Mouse (Mus musculus) heart, adult 2 months (tissue): Measurements from ENCODE around the gene Mtx1.

Experiments used
- CTCF ChIP-seq: fragments of 200-600 bp; IDR thresholded peaks from 2 replicates; pipeline ENCODE4 v1.8.1; 2022; ENCODE audit warnings: antibody characterized with exemption, mild to moderate bottlenecking, moderate library complexity
- EP300 ChIP-seq: fragments of 200-500 bp; IDR thresholded peaks from 2 replicates; pipeline ENCODE4 v1.6.1; 2011; ENCODE audit warnings: low read depth, low read length, control low read depth; ENCODE audit not compliant: insufficient read depth
- POLR2A ChIP-seq: fragments of 200-500 bp; IDR thresholded peaks from 2 replicates; pipeline ENCODE4 v1.6.1; 2011; ENCODE audit warnings: mild to moderate bottlenecking, low read depth, low read length, control low read depth; ENCODE audit not compliant: insufficient read depth

- no peak for TF ChIP-seq POLR2A
- TF ChIP-seq CTCF: no peak
- no peak for TF ChIP-seq EP300
Observed at GRCm38 (mm10) chr3:89179056-89179455, 47.8 kb downstream of the Mtx1 start.
